Comparison of ENCODE assay signal across 19 mouse cellular contexts in the genomic region with DNA sequence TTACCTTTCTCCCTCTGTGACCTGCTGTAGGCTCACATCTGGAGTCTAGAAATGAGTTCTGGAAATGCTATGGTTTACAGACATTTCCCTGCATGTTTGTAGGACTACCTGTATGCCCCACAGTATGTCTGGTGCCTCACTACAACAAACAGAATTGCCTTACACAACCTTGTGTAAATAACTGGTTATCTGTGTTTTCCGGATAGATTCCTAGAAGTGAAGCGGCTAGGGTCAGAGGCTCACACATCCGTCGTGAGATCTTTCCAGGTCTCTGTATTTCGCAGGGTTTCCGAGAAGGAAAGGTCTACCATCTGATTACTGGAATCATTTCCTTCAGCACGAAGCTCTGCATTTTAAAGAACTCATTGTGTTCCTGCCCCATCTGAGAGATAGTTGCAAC. TPM values are rescaled to one million over a fixed set of nuclear protein-coding genes. Genes with fewer than 3 reads are reported as not detected.
DNase-seq lines count a peak whose midpoint lies in the region; ATAC-seq and TF ChIP-seq lines count a peak whose summit lies in the region.
"Had no signal": no experiment of that assay in that cellular context is flagged by ENCODE, and none has a peak within 500 bp of the region (broad histone marks: within the 10 kb centered on the region; RNA-seq: fewer than 3 reads in every experiment).

No protein-coding gene starts in this region.

- DNase-seq in liver, adult 2 months (ENCODE audit: extremely low read depth, low read depth, low spot score) = peak; percentile 74
- no peak for DNase-seq in liver, embryonic 11.5 days (ENCODE audit: low spot score)
- DNase-seq in yolk sac, embryonic 10.5 days (ENCODE audit: low spot score) = peak; percentile 66
- DNase-seq: adrenal gland, adult 2 months; adrenal gland, postnatal 10 days; adrenal gland, postnatal 25 days; cerebellum, adult 11 months; cerebellum, adult 18-20 months; cerebellum, adult 8-10 months; cerebellum, adult 9-11 months; cerebellum, postnatal 14 days; cerebellum, postnatal 36 days had no signal

- H3K27me3 ChIP-seq in liver, adult 2 months (ENCODE audit: control insufficient read depth, insufficient read depth, low read length) = no peaks in the 10 kb centered on the region
- no peaks in the 10 kb centered on the region; the same call in none of the 2 replicates for H3K27me3 ChIP-seq in liver, embryonic 12.5 days (replicated peaks)
- no peaks in the 10 kb centered on the region for H3K27me3 ChIP-seq in liver, embryonic 16.5 days (ENCODE audit: control insufficient read depth, insufficient read depth, low read depth, low read length)
- no peaks in the 10 kb centered on the region for H3K27me3 ChIP-seq in liver, embryonic 11.5 days (replicated peaks; ENCODE audit: control insufficient read depth, insufficient read depth, low read length)
- H3K27me3 ChIP-seq in midbrain, embryonic 15.5 days (replicated peaks) = no peaks in the 10 kb centered on the region
- H3K27me3 ChIP-seq: embryonic facial prominence, embryonic 12.5 days; forebrain, embryonic 13.5 days; forebrain, embryonic 15.5 days had no signal

- H3K36me3 ChIP-seq in liver, adult 2 months (ENCODE audit: control insufficient read depth, insufficient read depth, low read length) = no peaks in the 10 kb centered on the region
- H3K36me3 ChIP-seq in liver, embryonic 12.5 days = no peaks in the 10 kb centered on the region
- no peaks in the 10 kb centered on the region for H3K36me3 ChIP-seq in liver, embryonic 16.5 days (ENCODE audit: control insufficient read depth, insufficient read depth)
- H3K36me3 ChIP-seq in liver, embryonic 11.5 days (ENCODE audit: control insufficient read depth, insufficient read depth, low read length) = no peaks in the 10 kb centered on the region
- no peaks in the 10 kb centered on the region for H3K36me3 ChIP-seq in midbrain, embryonic 15.5 days (replicated peaks)
- H3K36me3 ChIP-seq: embryonic facial prominence, embryonic 10.5 days; embryonic facial prominence, embryonic 12.5 days; forebrain, embryonic 15.5 days had no signal

- no peak overlapping the region for H3K9ac ChIP-seq in liver, adult 2 months (ENCODE audit: low read depth, low read length)
- no peak overlapping the region for H3K9ac ChIP-seq in liver, embryonic 12.5 days
- no peak overlapping the region for H3K9ac ChIP-seq in liver, embryonic 16.5 days (ENCODE audit: low read depth, low read length)
- no peak overlapping the region for H3K9ac ChIP-seq in liver, embryonic 11.5 days (ENCODE audit: low read depth, low read length)
- no peak overlapping the region for H3K9ac ChIP-seq in midbrain, embryonic 15.5 days
- H3K9ac ChIP-seq: embryonic facial prominence, embryonic 12.5 days; forebrain, embryonic 13.5 days; forebrain, embryonic 15.5 days had no signal

- peaks cover 8% of the 10 kb centered on the region for H3K4me1 ChIP-seq in liver, adult 2 months (ENCODE audit: control insufficient read depth, insufficient read depth, low read length)
- H3K4me1 ChIP-seq in liver, embryonic 12.5 days = peaks cover 16% of the 10 kb centered on the region
- H3K4me1 ChIP-seq in liver, embryonic 16.5 days (ENCODE audit: control insufficient read depth, low read depth, low read length) = peaks cover under 1% of the 10 kb centered on the region; the same call in 1 of the 2 replicates
- no peaks in the 10 kb centered on the region for H3K4me1 ChIP-seq in liver, embryonic 11.5 days (replicated peaks; ENCODE audit: control insufficient read depth, insufficient read depth, low read length)
- H3K4me1 ChIP-seq in midbrain, embryonic 15.5 days = no peaks in the 10 kb centered on the region
- H3K4me1 ChIP-seq: embryonic facial prominence, embryonic 12.5 days; forebrain, embryonic 13.5 days; forebrain, embryonic 15.5 days had no signal

- H3K4me3 ChIP-seq in liver, adult 2 months (ENCODE audit: insufficient read depth, low read depth, low read length) = no peak overlapping the region
- H3K4me3 ChIP-seq in liver, embryonic 12.5 days = no peak overlapping the region
- H3K4me3 ChIP-seq in liver, embryonic 16.5 days (ENCODE audit: low read depth, low read length) = no peak overlapping the region
- H3K4me3 ChIP-seq in liver, embryonic 11.5 days (ENCODE audit: low read depth, low read length) = no peak overlapping the region
- no peak overlapping the region for H3K4me3 ChIP-seq in midbrain, embryonic 15.5 days
- H3K4me3 ChIP-seq: embryonic facial prominence, embryonic 10.5 days; embryonic facial prominence, embryonic 12.5 days; forebrain, embryonic 13.5 days; forebrain, embryonic 15.5 days had no signal

- TF ChIP-seq POLR2A in liver, adult 2 months (IDR thresholded peaks at IDR 0.05; ENCODE audit: extremely low read depth, insufficient read depth, low read length) = no peak

- TF ChIP-seq CTCF in liver, adult 2 months (IDR thresholded peaks at IDR 0.05; ENCODE audit: low read depth, low read length) = no peak

- no peaks in the 10 kb centered on the region for H3K9me3 ChIP-seq in liver, embryonic 12.5 days (replicated peaks)
- H3K9me3 ChIP-seq in liver, embryonic 16.5 days (replicated peaks; ENCODE audit: control insufficient read depth, low read length) = no peaks in the 10 kb centered on the region
- H3K9me3 ChIP-seq in liver, embryonic 11.5 days (ENCODE audit: control insufficient read depth, low read length) = no peaks in the 10 kb centered on the region
- H3K9me3 ChIP-seq in midbrain, embryonic 15.5 days = no peaks in the 10 kb centered on the region
- H3K9me3 ChIP-seq: embryonic facial prominence, embryonic 10.5 days; embryonic facial prominence, embryonic 12.5 days; forebrain, embryonic 13.5 days; forebrain, embryonic 15.5 days had no signal

- no peak overlapping the region for H3K27ac ChIP-seq in liver, adult 2 months (replicated peaks; ENCODE audit: insufficient read depth, low read depth, low read length)
- H3K27ac ChIP-seq in liver, embryonic 12.5 days = no peak overlapping the region
- H3K27ac ChIP-seq in liver, embryonic 16.5 days (ENCODE audit: low read length) = no peak overlapping the region
- H3K27ac ChIP-seq in liver, embryonic 11.5 days (ENCODE audit: low read depth, low read length) = no peak overlapping the region
- H3K27ac ChIP-seq in midbrain, embryonic 15.5 days = no peak overlapping the region
- H3K27ac ChIP-seq: embryonic facial prominence, embryonic 10.5 days; embryonic facial prominence, embryonic 12.5 days; forebrain, embryonic 13.5 days; forebrain, embryonic 15.5 days had no signal

- 18% methylated on average over 7 of the region's 7 CpGs for WGBS in liver, adult 2 months
- WGBS in liver, embryonic 12.5 days (ENCODE audit: insufficient replicate concordance) = 63% methylated on average over 7 of the region's 7 CpGs
- 54% methylated on average over 7 of the region's 7 CpGs for WGBS in liver, embryonic 16.5 days (ENCODE audit: insufficient replicate concordance)
- 65% methylated on average over 7 of the region's 7 CpGs for WGBS in liver, embryonic 11.5 days
- 90% methylated on average over 7 of the region's 7 CpGs for WGBS in midbrain, embryonic 15.5 days

- ATAC-seq in liver, embryonic 12.5 days = no peak
- ATAC-seq in liver, embryonic 16.5 days (ENCODE audit: low read depth) = peak; percentile 77
- ATAC-seq in liver, embryonic 11.5 days (replicated peaks; ENCODE audit: low FRiP score) = no peak
- ATAC-seq in midbrain, embryonic 15.5 days (replicated peaks) = no peak
- ATAC-seq: forebrain, embryonic 13.5 days; forebrain, embryonic 15.5 days had no signal

- H3K4me2 ChIP-seq in liver, embryonic 12.5 days = no peak overlapping the region
- no peak overlapping the region for H3K4me2 ChIP-seq in liver, embryonic 16.5 days (ENCODE audit: low read depth, low read length)
- H3K4me2 ChIP-seq in liver, embryonic 11.5 days = no peak overlapping the region
- H3K4me2 ChIP-seq in midbrain, embryonic 15.5 days = no peak overlapping the region
- H3K4me2 ChIP-seq: embryonic facial prominence, embryonic 12.5 days; forebrain, embryonic 13.5 days; forebrain, embryonic 15.5 days had no signal

- no peaks in the 10 kb centered on the region for H3K79me2 ChIP-seq in liver, adult 2 months (ENCODE audit: control insufficient read depth, insufficient read depth, low read length)

RNA-seq across cellular contexts. Expression of a gene that starts 22.3 kb away (rescaled TPM):
- 12.2 and 13.0 TPM in 2 replicates for total RNA-seq in liver, adult 2 months (2014; rRNA removed)
- 12.5 and 13.5 TPM in 2 replicates for polyA plus RNA-seq in liver, adult 2 months (2012; rRNA removed)
- polyA plus RNA-seq in liver, embryonic 12.5 days (2016; fragmentation: Nextera tagmentation; extraction: Ambion mirVana) = 10.9 and 11.2 TPM in 2 replicates
- 12.6 and 16.3 TPM in 2 replicates for polyA plus RNA-seq in liver, embryonic 16.5 days (2015; fragmentation: Nextera tagmentation; extraction: Ambion mirVana)
- 15.4 and 16.9 TPM in 2 replicates for polyA plus RNA-seq in liver, embryonic 11.5 days (2014; fragmentation: Nextera tagmentation; extraction: Ambion mirVana)
- polyA plus RNA-seq in midbrain, embryonic 15.5 days (2015; fragmentation: Nextera tagmentation; extraction: Ambion mirVana) = 39.7 and 41.9 TPM in 2 replicates

RNA-seq across cellular contexts. Expression of a gene that starts 34.8 kb away (rescaled TPM):
- total RNA-seq in liver, adult 2 months (2014; rRNA removed) = 19.5 and 20.3 TPM in 2 replicates
- polyA plus RNA-seq in liver, adult 2 months (2012; rRNA removed) = 15.9 and 17.3 TPM in 2 replicates
- 21.1 and 21.2 TPM in 2 replicates for polyA plus RNA-seq in liver, embryonic 12.5 days (2016; fragmentation: Nextera tagmentation; extraction: Ambion mirVana)
- 22.7 and 23.9 TPM in 2 replicates for polyA plus RNA-seq in liver, embryonic 16.5 days (2015; fragmentation: Nextera tagmentation; extraction: Ambion mirVana)
- 22.1 and 24.2 TPM in 2 replicates for polyA plus RNA-seq in liver, embryonic 11.5 days (2014; fragmentation: Nextera tagmentation; extraction: Ambion mirVana)
- polyA plus RNA-seq in midbrain, embryonic 15.5 days (2015; fragmentation: Nextera tagmentation; extraction: Ambion mirVana) = 21.3 and 24.0 TPM in 2 replicates
